Mouse (Mus musculus) right cerebral cortex, postnatal 25 days (tissue): ENCODE data around the gene Abtb1.
A peak's percentile ranks its signal among the peaks of the same experiment; 100 is the strongest.

Experiments used
- DNase-seq: peaks from one replicate; pipeline ENCODE4 v3.0.0; 2022

The Abtb1 gene

DNA sequence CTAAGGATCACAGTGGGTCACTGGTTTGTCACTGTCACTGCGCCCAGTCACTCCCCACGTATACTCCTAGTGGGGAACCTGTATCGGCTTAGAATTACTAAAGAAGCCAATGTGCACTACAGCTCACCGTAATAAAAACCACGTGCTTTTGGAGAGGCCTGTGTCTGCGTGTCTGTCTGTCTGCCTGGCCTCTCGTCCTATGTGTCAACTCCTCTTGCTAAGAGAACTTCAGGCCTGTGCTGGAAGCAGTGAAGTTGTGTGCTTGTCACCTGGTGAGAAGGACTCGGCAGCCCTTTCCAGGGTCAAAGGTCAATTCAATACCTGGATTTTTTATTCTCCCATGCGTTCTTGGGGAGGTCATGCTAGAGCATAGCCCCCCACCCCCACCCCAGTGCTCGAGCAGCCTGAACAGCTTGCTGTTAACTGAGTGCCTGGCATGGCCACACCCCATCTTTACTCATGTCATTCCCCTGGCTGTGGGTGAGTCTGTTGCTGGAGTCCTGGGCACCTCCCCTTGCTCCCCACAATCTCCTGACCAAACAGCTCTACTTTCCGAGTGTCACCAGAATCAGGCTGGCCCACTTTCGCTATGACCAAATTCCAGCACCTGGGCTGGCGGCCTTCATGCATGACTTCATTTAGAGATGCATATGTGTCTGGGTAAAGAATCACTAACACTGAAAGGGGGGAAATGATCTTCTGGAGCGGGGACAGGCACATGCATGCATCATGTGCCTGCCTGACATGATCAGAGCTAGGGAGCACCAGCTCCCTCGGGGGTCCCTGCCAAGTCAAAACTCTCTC lies 13.4 kb downstream of the Abtb1 start:
- DNase-seq = no peak

DNA sequence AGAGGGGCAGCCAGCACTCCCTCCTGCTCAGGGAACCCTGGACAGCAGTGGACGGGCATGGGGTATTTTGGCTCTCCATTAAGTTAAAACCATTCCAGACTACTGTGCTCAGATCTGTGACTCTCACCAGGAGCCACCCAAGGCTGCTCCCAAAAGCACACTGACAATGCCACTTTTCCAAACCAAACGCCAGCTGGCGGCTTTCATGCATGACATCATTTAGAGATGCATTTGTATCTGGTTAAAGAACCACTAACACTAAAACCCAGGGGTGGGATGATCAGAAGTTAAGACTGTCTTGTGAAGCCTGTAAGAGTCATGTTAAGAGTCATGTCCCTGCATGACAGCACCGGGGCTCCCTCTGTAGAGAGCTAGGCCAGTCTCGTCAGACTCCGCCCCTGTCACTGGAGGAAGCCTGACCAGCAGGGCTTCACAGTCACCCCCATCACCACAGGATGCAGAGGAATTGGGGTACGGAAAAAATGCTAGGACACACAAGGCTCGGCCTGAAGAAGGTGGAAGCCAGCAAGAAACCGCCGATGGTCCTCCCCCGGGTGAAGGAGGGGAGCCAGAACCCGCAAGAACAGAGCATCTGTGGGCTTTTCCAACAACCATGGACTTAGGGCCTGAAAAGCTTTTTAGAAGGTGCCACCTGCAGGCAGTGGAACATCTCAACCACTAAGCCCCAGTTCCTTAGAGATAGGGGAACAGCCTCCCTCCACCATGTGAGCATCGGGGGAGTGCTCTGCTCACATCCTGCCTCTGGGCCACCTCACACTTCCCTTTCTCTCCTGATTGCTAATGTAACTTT lies 14.2 kb downstream of the Abtb1 start:
- DNase-seq = peak; percentile 46

DNA sequence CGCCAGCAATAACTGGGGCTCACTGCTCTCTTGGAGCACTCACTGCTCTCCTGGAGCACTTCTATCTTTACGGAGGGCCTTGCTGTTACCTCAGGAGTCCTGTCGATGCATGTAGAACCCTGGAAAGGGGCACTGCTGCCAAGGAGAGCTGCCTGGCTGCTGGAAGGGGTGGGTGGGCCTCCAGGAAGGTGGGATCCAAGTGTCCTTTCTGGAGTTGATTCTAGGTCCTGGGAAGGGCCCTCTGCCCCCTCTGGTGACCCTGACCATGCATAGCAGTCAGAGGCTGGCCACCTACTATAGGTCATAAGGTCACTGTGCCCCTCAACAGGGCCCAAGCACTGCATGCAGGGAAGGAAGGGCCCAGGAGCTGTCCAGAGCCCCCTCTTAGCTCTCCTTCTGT lies 14.8 kb downstream of the Abtb1 start:
- no peak for DNase-seq

GRCm38 (mm10) chr6:88826545-88826944 lies 15.2 kb downstream of the Abtb1 start:
- peak; percentile 54 for DNase-seq

DNA sequence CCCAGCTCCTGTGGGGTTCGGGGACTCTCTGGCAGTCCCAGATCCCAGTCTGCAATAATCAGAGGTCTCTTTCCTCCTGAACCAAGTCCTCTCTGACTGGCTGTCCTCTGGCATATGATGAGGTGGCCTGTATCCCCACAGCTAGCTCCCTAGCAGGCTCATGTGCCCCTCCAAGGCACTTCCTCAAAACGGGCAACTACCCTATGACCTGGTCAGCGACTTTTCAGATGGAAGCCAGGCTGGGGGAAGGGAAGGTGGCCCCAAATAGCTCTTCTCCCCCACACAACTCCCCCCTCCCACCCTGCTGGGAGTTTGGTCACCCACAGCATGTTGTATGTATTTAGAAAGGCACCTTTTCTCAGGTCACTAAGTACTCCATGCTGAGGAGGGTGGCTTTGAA lies 15.7 kb downstream of the Abtb1 start:
- no peak for DNase-seq

DNA sequence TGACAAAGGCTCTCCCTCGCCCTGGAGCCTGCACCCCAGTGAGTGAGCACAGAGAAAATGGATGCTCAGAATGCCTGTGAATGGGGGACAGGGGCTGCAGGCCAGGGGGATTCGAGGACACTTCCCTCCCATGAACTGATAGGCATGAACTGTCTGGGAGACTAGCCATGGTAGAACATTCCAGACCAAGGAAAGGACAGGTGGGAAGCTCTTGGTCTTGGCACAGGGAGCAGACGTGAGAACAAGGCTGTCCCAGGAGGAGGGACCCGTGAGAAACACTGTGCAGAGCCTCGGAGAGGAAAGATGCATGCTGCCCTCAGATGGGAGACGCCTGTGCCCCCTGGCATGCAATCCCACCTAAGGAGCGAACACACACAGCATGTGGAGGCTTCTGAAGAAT lies 17.6 kb downstream of the Abtb1 start:
- no peak for DNase-seq

DNA sequence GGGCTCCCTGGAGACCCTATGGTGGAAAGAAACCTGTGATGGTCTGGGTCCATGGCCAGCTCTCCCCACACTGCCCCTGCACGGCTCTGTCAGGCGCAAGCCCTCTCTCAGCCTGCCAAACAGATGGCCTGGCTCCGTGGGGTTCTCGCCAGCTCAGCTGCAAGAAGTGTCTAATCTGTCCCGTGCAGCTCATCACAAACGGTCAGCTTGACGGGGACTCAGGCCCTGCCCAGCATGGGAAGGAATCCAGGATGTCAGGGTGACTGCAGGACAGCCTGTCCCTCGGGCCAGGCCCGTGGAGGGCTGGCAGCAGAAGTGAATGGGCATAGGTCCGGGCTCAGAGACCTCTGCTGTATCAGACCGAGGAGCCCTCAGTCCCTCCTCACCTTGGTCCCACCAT lies 19.9 kb downstream of the Abtb1 start:
- DNase-seq = no peak

DNA sequence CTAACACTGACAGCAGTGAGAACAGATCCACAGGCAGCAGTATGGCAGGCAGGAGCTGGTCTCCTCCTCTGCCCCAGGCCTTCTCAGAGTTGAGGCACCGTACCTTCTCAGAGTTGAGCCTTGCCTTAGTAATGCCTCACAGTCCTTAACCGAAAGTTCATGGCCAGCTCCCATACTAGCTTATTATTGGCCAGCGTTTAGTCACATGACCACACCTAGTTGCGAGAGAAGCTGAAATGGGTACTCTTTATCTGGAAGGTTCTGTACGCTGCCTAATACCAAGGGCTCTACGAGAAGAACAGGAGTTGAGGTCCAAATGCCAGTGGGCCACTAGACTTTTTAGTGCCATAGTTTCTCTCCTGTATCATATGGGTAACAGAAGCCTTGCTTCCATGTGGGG lies 20.5 kb downstream of the Abtb1 start:
- DNase-seq = no peak

DNA sequence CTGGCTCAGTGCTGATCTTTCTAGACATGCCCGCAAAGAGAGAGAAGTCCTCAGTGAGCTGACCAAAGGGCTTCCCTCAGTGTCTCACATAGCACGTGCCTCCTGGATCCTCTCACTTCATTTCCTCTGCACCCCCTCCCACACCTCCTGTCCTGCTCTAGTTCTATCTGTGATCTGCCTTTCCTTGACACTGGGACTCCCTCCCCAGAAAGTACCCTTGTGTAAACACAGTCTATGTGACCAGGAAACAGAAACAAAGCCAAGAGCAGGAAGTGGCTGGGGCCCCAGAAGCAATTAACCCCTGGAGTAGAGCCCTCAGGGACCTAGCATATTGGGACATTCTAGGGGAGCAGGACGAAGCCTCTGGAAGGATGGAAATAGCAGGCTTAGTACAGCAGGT lies 20.9 kb downstream of the Abtb1 start:
- DNase-seq = no peak

DNA sequence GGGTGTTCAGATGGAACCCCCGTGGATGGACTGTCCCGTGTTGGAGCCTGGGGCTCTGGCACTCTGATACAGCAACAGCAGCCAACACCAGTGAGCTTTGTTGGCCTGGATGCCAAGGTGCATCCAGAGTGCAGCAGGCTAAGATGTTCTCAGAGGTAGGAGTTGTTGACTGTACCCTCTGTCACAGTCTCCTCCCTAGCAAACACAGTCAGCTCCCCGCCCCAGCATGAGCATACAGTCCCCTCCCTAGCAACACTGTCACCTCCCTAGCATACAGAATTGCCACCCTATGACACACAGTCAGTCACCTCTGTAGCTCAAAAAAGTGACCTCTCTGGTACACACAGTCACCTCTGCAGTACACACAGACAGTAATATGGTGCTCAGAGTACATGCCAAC lies 24.9 kb downstream of the Abtb1 start:
- no peak for DNase-seq

DNA sequence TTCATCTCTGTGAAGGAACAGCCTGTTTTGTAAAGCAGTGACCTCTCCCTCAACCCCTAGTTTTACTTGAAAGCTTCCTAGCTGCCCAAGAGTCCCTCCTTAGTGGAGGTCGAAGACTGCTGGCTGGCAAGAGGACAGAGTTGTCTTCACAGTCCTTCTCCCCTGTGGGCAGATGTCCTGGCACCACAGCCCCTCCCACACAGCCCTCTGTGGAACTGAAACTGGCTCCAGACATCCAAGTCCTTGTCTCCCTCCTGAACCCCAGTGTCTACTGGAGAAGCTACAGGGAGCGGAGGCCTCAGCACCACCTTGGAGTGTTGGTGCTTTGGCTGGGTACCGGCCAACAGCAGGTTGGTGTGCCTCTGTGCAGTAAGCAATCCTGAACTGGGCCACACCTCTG lies 26.3 kb downstream of the Abtb1 start:
- DNase-seq = no peak

DNA sequence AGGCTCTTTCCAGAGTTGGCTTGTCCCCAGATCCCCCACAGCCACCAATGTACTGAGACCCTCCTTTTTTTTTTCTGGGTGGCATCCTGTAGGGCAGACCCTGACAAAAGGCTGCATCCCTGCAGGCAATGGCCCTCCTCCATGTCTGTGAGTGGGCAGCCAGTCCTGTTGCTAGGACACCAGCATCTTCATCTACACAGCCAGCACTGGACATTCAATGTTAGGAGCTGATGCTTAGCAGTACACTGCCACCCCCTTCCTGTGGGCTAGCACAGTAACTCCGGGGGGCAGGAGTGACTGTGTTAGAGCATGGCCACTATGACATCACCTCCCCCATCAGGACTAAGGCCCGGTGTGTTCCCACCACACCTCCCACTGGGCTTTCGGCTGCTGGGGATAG lies 26.7 kb downstream of the Abtb1 start:
- no peak for DNase-seq

GRCm38 (mm10) chr6:88813832-88814231 lies 28.0 kb downstream of the Abtb1 start:
- no peak for DNase-seq

- DNase-seq = no peak
Measured at GRCm38 (mm10) chr6:88812886-88813285, 28.9 kb downstream of the Abtb1 start.

DNA sequence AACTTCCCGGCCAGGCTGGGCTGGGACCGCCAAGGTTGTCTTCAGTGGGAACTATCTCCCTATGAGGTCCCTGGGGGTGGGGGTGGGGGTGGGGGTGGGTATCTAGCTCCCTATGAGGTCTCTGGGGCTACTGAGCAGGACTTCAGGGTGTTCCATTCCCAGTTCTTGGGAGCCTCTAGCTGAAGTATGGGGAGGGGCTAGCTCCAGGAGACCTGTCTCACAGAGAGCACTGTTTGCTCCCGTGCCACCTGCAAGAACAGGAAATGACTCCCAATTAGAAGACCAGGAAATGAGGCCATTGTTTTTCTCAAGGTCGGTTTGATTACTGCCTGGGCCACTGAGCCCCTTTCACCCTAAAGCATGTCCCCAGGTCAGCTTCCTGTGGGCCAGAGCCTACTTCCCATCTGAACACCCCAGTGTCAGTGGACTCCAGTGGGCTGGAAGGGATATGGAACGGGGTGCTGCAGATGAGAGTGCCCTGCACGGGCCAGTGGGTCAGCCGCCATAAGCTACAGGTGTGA lies 29.8 kb downstream of the Abtb1 start:
- no peak for DNase-seq

DNA sequence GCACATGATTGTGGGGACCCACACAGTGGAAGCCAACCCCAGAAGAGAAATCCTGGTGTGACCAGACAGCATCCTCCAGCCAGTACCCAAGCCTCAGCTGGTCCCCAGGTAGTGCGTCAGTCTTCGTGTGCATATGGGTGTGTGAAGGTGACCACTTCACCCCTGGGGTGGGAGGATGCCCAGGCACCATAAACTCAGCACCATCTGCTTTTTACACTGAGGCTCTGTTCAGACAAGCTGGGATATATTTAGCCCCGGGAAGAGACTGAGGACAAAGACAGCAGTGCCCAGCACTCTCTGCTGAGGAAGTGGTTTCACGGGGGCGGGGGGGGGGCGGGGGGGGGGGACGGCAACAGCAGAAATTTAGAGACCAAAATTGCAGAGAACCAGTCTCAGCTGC lies 30.4 kb downstream of the Abtb1 start:
- DNase-seq = peak; percentile 43

GRCm38 (mm10) chr6:88810291-88810690 lies 31.5 kb downstream of the Abtb1 start:
- no peak for DNase-seq

DNA sequence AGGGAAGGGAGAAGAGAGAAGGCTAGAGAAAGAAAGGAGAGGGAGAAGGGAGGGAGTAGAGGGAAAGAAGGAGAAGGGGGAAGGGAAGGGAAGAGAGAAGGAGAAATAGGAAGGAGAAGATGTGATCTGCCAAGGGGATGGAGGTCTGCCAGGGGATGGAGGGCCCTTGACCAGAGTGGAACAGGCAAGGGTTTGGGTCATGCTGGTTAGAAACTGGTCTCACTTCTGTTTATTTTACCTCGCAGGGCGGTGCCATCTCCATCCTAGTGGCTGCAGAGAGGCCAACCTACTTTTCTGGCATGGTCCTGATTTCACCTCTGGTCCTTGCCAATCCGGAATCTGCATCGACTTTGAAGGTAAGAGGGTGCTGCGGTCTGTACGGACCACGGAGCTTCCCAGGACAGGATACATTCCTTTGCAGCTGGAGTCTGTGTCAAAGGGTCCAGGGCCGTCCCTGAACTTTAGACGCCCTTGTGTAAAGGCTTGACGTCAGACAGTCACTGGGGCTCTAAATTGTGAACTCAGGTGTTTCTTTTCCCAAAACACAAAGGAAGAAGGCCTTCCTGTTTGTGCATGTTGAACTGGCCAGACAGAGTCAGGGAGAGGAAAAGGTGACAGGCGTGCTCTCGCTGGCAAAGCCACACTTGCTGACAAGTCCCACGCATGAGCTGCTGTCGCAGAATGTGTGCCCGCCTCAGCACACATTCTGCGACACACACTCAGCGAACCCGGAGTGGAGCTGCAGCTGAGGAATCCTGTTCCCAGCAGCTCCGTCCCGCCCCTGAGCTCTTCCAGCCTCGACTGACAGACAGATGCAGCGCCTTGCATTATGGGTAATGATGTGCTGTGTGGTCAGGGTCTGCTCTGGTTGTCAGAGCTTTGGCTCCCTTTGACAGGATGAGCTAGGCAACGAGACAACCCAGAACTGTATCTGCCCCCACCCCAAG lies 32.4 kb downstream of the Abtb1 start:
- DNase-seq = no peak

- no peak for DNase-seq
Measured at GRCm38 (mm10) chr6:88804966-88805577, 36.7 kb downstream of the Abtb1 start.

DNA sequence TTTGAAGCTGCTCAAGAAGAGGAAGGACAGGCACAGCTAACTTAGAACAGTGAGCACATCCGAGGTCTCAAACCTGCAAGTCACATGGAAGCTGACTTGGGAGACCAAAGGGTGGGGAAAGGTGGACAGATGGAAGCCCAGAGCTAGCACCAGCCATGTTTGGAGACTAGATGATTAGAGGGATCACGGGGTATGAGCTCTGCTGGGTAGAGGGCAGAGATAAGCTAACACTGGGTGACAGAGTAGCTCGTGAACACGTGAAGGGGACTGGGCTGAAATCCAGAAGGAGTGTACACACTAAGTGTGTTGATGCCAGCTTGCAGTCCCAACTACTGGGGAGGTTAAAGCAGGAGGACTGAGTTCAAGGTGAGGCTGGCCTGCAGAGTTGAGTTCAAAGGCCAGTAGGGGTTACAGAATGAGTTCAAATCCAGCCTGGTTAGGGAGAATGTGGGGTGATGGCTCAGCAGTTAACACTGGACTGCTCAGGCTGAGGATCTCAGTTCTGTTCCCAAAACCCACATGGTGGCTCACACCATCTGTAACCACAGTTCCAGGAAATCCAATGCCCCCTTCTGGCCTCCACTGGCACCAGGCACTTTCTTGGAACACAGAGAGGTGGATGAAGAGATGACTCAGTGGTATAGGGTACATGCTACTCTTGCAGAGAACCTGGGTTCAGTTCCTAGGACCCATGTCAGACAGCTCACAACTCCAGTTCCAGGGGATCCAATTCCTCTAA lies 37.7 kb downstream of the Abtb1 start:
- no peak for DNase-seq

GRCm38 (mm10) chr6:88803051-88803450 lies 38.7 kb downstream of the Abtb1 start:
- DNase-seq = no peak

- no peak for DNase-seq
Measured at GRCm38 (mm10) chr6:88800735-88801134, 41.0 kb downstream of the Abtb1 start.
